Mouse (Mus musculus): ENCODE results near the gene B230307C23Rik. TPM values are rescaled to one million over a fixed set of nuclear protein-coding genes. Genes with fewer than 3 reads are reported as not detected.
A peak's percentile ranks its signal among the peaks of the same experiment; 100 is the strongest.
"Not testable (repeated sequence)": the region's sequence is repeated elsewhere in the genome, so short reads cannot be mapped to it uniquely, and the experiment has no call there.

The B230307C23Rik gene
- polyA plus RNA-seq, 1 experiment from 2014 or later = 18.9 TPM

DNA sequence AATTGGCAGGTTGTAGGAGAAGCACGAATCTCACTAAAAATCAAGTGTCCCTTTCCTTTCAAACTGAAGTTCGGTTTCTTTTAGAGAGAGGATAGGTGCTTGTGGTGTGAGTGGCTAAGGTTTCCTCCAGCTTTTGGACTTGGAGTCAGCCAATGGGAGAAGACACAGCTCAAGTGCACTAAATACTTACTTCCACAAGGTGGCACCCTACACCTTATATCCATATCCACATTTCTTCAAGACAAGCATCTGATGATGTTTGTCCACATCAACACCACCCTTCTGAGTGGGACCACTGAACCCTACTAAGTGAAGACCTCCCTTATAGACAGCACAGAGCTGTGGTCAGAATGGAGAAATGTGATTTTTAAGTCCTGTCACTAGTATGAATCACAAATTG is 44.6 kb downstream of the B230307C23Rik start:
- Histone ChIP-seq H3K27ac (replicated peaks) (no peak overlapping the region), H3K36me3 (replicated peaks) (peaks cover 64% of the 10 kb centered on the region), H3K27me3 (replicated peaks; ENCODE audit: low read depth, poor library complexity, severe bottlenecking) (no peaks in the 10 kb centered on the region), H3K4me3 (no peak overlapping the region), H3K4me1 (no peaks in the 10 kb centered on the region), H3K9me3 (peaks cover 32% of the 10 kb centered on the region)
- 88% methylated on average over 2 of the region's 2 CpGs for WGBS
- DNase-seq (ENCODE audit: low spot score) = no peak

GRCm38 (mm10) chr16:98079382-98079781 is 82.3 kb downstream of the B230307C23Rik start:
- 96% methylated on average over 3 of the region's 3 CpGs for WGBS
- H3K9me3 ChIP-seq = peaks cover 46% of the 10 kb centered on the region

GRCm38 (mm10) chr16:98081140-98081539 is 84.0 kb downstream of the B230307C23Rik start:
- DNase-seq (ENCODE audit: low spot score); H3K27me3 ChIP-seq (replicated peaks; ENCODE audit: low read depth, poor library complexity, severe bottlenecking): not testable (repeated sequence)
- Histone ChIP-seq H3K4me3 (peak overlapping the region; percentile 80), H3K27ac (replicated peaks) (peak overlapping the region; percentile 90; the same call in 1 of the 2 replicates), H3K9me3 (peaks cover 31% of the 10 kb centered on the region), H3K4me1 (peaks cover 12% of the 10 kb centered on the region; the same call in 1 of the 2 replicates), H3K36me3 (replicated peaks) (peaks cover 37% of the 10 kb centered on the region)
- 90% methylated on average over 1 of the region's 1 CpGs for WGBS

More at GRCm38 (mm10) chr16:98079382-98079781, 82.3 kb downstream of the B230307C23Rik start:
- H3K4me3 ChIP-seq; DNase-seq (ENCODE audit: low spot score); H3K27me3 ChIP-seq (replicated peaks; ENCODE audit: low read depth, poor library complexity, severe bottlenecking); H3K27ac ChIP-seq (replicated peaks): not testable (repeated sequence)
- Histone ChIP-seq H3K4me1 (peaks cover 12% of the 10 kb centered on the region; the same call in 1 of the 2 replicates), H3K36me3 (replicated peaks) (peaks cover 54% of the 10 kb centered on the region)

Other genes with a start within 250 kb of the B230307C23Rik start
- gene Ripk4, start 233.5 kb upstream of the B230307C23Rik start, polyA plus RNA-seq (2016; fragmentation: Nextera tagmentation; extraction: Ambion mirVana) = 7.8 and 8.4 TPM in 2 replicates
- 16.6 and 17.2 TPM in 2 replicates for gene Prdm15, start 145.5 kb upstream of the B230307C23Rik start, polyA plus RNA-seq (2016; fragmentation: Nextera tagmentation; extraction: Ambion mirVana)
- 11.6 and 14.0 TPM in 2 replicates for gene C2cd2, start 34.7 kb upstream of the B230307C23Rik start, polyA plus RNA-seq (2016; fragmentation: Nextera tagmentation; extraction: Ambion mirVana)
- gene Zbtb21, start 34.7 kb upstream of the B230307C23Rik start, polyA plus RNA-seq (2016; fragmentation: Nextera tagmentation; extraction: Ambion mirVana) = 14.5 and 15.2 TPM in 2 replicates
- 35.9 and 38.5 TPM in 2 replicates for gene A630089N07Rik, start 85.1 kb downstream of the B230307C23Rik start, polyA plus RNA-seq (2016; fragmentation: Nextera tagmentation; extraction: Ambion mirVana)